Mouse (Mus musculus): ENCODE data around the gene Mx1.
A peak's percentile ranks its signal among the peaks of the same experiment; 100 is the strongest.

Mx1 gene

GRCm38 (mm10) chr16:97447386-97447785 is 15.3 kb downstream of the Mx1 start:
- no peak for DNase-seq (ENCODE audit: low spot score in 2 of 2)

GRCm38 (mm10) chr16:97443670-97444263 is 18.9 kb downstream of the Mx1 start:
- peak in 1 of 2 experiments; percentile 14 for DNase-seq (ENCODE audit: low spot score in 2 of 2)

GRCm38 (mm10) chr16:97441967-97442366 is 20.7 kb downstream of the Mx1 start:
- DNase-seq (ENCODE audit: low spot score in 2 of 2) = no peak

GRCm38 (mm10) chr16:97438191-97438590 is 24.5 kb downstream of the Mx1 start:
- DNase-seq (ENCODE audit: low spot score in 2 of 2) = no peak

- DNase-seq (ENCODE audit: low spot score in 2 of 2) = peak in 1 of 2 experiments; percentile 14
Measured at GRCm38 (mm10) chr16:97437448-97438056, 25.2 kb downstream of the Mx1 start.

- no peak for DNase-seq (ENCODE audit: low spot score in 2 of 2)
Measured at GRCm38 (mm10) chr16:97434206-97434605, 28.5 kb downstream of the Mx1 start.

- no peak for DNase-seq (ENCODE audit: low spot score in 2 of 2)
Measured at GRCm38 (mm10) chr16:97431328-97431727, 31.4 kb downstream of the Mx1 start.

GRCm38 (mm10) chr16:97430091-97430490 is 32.6 kb downstream of the Mx1 start:
- no peak for DNase-seq (ENCODE audit: low spot score in 2 of 2)

GRCm38 (mm10) chr16:97428026-97428425 is 34.7 kb downstream of the Mx1 start:
- DNase-seq (ENCODE audit: low spot score in 2 of 2) = no peak

- no peak for DNase-seq (ENCODE audit: low spot score in 2 of 2)
Measured at GRCm38 (mm10) chr16:97423627-97424026, 39.1 kb downstream of the Mx1 start.

GRCm38 (mm10) chr16:97421671-97422070 is 41.0 kb downstream of the Mx1 start:
- DNase-seq (ENCODE audit: low spot score in 2 of 2) = no peak

GRCm38 (mm10) chr16:97418749-97419453 is 43.8 kb downstream of the Mx1 start:
- no peak for DNase-seq (ENCODE audit: low spot score in 2 of 2)

GRCm38 (mm10) chr16:97417896-97418542 is 44.7 kb downstream of the Mx1 start:
- DNase-seq (ENCODE audit: low spot score in 2 of 2) = peak in 1 of 2 experiments; percentile 60

- no peak for DNase-seq (ENCODE audit: low spot score in 2 of 2)
Measured at GRCm38 (mm10) chr16:97405476-97406012, 57.2 kb downstream of the Mx1 start.

- no peak for DNase-seq (ENCODE audit: low spot score in 2 of 2)
Measured at GRCm38 (mm10) chr16:97402213-97402785, 60.4 kb downstream of the Mx1 start.

- DNase-seq (ENCODE audit: low spot score in 2 of 2) = no peak
Measured at GRCm38 (mm10) chr16:97401741-97402140, 61.0 kb downstream of the Mx1 start.

- DNase-seq (ENCODE audit: low spot score in 2 of 2) = no peak
Measured at GRCm38 (mm10) chr16:97399991-97400390, 62.7 kb downstream of the Mx1 start.

GRCm38 (mm10) chr16:97397945-97398531 is 64.7 kb downstream of the Mx1 start:
- DNase-seq (ENCODE audit: low spot score in 2 of 2) = no peak
